Mouse (Mus musculus): ENCODE measurements around the gene Tuba8. TPM values are rescaled to one million over a fixed set of nuclear protein-coding genes. Genes with fewer than 3 reads are reported as not detected.

Gene Tuba8
- polyA plus RNA-seq, 1 experiment from 2014 or later = 1.0 TPM

DNA sequence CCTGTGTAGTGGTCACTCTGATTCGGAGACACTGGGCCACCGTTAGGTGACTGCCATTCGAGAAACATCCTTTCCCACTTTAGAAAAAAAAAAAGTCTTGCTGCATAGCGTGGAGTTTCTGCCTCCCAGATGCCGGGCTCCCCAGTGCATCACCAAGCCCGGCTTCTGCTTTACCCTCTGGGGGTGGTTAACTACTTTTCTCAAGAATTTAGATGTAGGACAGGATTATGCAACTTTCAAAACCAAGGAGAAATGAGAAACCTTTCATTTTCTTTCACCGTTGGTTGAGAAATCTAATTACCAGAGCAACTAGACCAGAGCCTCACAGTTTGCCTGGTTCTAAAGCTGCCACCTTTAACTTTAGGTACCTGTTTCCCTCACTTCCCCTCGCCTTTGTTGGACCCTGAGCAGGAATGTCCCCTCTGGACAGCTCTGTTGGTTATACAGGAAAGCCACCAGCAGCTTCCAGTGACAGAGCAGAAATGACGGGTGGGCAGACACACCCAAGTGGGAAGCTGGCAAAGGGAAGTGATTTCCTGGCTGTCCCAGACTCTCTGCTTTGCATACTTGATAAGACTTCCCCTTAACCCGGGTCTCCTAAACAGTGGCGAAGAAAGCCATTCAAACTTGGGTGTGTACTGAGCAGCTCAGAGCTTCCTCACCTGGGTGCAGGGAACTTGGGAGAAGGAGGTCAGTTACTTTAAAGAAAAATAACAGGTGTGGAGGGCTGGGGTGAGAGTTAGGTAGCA lies 19.1 kb upstream of the Tuba8 start:
- Histone ChIP-seq H3K27me3 (ENCODE audit: control insufficient read depth, insufficient read depth, low read length) (no peaks in the 10 kb centered on the region), H3K4me3 (ENCODE audit: low read depth, low read length) (no peak overlapping the region), H3K9ac (ENCODE audit: low read depth, low read length) (no peak overlapping the region), H3K36me3 (ENCODE audit: control insufficient read depth, insufficient read depth, low read length) (peaks cover 2% of the 10 kb centered on the region; the same call in 1 of the 2 replicates), H3K27ac (ENCODE audit: low read depth, low read length) (no peak overlapping the region), H3K4me1 (ENCODE audit: control insufficient read depth, insufficient read depth, low read length) (peaks cover 8% of the 10 kb centered on the region; the same call in 1 of the 2 replicates), H3K4me2 (no peak overlapping the region), H3K9me3 (replicated peaks; ENCODE audit: control insufficient read depth, low read length) (no peaks in the 10 kb centered on the region)
- WGBS (ENCODE audit: insufficient replicate concordance) = 59% methylated on average over 11 of the region's 11 CpGs
- no peak for ATAC-seq (replicated peaks; ENCODE audit: insufficient number of reproducible peaks, low FRiP score, low TSS enrichment)

DNA sequence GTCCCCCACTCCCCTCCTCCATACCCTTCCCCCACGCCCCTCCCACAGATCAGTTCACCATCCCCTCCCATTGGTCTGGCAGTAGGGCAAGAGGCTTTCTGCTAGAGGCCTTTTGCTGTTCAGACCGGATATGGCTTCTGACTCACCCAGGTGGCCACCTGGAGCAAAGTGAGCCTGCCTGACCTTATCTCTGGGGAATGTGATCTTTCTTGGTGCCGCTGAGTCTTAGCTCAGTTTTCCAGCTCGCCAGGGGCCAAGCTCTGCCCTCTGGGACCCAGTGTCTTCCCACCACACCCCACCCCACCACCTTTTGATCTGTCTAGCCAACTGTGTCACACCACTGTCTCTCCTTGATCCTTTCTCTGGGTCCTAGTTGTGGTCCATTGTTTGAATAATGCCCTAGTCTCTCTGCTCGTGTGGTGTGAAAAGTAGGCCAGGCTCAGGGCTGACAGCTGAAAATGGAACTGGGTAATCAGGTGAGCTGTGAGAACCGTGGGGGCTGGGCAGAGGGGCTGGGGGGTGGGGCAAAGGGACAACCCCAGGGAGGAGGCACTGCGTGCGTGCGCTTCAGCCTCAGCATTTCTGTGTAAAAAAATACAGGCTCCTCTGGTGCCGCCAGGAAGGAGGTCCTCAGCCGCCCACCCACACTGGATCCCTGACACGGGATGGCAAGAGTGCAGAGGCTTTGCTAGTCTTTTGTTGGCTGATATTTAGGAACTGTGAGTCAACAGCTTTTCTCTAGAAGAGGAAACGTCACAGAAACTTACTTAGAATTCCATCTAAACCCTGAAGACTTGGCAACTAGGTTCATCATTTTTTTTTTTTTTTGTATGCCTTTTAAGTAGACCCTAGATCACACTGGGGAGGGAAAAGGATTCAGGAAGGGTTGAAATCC lies 16.2 kb upstream of the Tuba8 start:
- Histone ChIP-seq H3K4me3 (ENCODE audit: low read depth, low read length) (no peak overlapping the region), H3K27ac (ENCODE audit: low read depth, low read length) (no peak overlapping the region), H3K36me3 (ENCODE audit: control insufficient read depth, insufficient read depth, low read length) (no peaks in the 10 kb centered on the region; the same call in 1 of the 2 replicates), H3K9me3 (replicated peaks; ENCODE audit: control insufficient read depth, low read length) (no peaks in the 10 kb centered on the region), H3K4me1 (ENCODE audit: control insufficient read depth, insufficient read depth, low read length) (peaks cover 8% of the 10 kb centered on the region; the same call in 1 of the 2 replicates), H3K4me2 (no peak overlapping the region), H3K9ac (ENCODE audit: low read depth, low read length) (no peak overlapping the region), H3K27me3 (ENCODE audit: control insufficient read depth, insufficient read depth, low read length) (no peaks in the 10 kb centered on the region)
- WGBS (ENCODE audit: insufficient replicate concordance) = 35% methylated on average over 13 of the region's 13 CpGs
- ATAC-seq (replicated peaks; ENCODE audit: insufficient number of reproducible peaks, low FRiP score, low TSS enrichment) = no peak

DNA sequence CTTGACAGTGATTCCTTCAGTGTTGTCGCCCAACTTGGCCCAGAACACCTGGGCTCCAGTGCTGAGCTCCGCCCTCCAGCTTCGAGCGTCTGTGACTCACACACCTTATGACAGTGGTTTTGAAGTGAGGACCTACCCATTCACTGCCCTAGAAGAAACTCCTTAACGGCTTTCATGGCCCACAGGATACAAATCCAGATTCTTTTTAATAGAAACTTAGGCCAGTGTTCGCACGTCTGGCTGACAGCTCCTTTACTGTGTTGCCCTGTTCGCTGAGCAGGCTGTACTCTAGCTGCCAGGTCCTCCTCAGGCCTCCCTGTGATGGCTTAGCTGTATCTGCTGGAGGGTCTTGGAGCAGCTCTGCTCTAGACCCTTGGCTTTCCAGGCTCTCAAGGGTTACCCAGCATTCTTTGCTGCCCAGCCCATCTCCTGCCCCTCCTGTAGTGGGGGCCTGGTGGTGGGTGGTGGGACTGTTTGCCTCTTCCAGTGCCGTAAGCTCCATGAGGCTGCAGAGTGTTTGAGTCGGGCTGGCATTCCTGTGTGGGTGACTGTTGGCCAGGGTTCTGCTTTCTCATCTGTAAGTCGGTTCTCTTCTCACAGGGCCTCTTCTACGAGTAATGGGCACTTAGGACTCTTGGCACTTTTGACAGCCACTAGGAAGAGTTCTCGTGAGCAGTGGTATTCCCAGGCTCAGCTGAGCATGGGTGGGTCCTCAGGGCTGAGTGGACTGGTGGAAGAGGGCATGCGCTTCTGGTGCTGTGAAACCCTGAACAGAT lies 15.4 kb upstream of the Tuba8 start:
- Histone ChIP-seq H3K27ac (ENCODE audit: low read depth, low read length) (no peak overlapping the region), H3K27me3 (ENCODE audit: control insufficient read depth, insufficient read depth, low read length) (no peaks in the 10 kb centered on the region), H3K4me3 (ENCODE audit: low read depth, low read length) (no peak overlapping the region), H3K36me3 (ENCODE audit: control insufficient read depth, insufficient read depth, low read length) (no peaks in the 10 kb centered on the region; the same call in 1 of the 2 replicates), H3K9me3 (replicated peaks; ENCODE audit: control insufficient read depth, low read length) (no peaks in the 10 kb centered on the region), H3K4me2 (no peak overlapping the region), H3K4me1 (ENCODE audit: control insufficient read depth, insufficient read depth, low read length) (peaks cover 8% of the 10 kb centered on the region; the same call in 1 of the 2 replicates), H3K9ac (ENCODE audit: low read depth, low read length) (no peak overlapping the region)
- 68% methylated on average over 14 of the region's 14 CpGs for WGBS (ENCODE audit: insufficient replicate concordance)
- no peak for ATAC-seq (replicated peaks; ENCODE audit: insufficient number of reproducible peaks, low FRiP score, low TSS enrichment)

DNA sequence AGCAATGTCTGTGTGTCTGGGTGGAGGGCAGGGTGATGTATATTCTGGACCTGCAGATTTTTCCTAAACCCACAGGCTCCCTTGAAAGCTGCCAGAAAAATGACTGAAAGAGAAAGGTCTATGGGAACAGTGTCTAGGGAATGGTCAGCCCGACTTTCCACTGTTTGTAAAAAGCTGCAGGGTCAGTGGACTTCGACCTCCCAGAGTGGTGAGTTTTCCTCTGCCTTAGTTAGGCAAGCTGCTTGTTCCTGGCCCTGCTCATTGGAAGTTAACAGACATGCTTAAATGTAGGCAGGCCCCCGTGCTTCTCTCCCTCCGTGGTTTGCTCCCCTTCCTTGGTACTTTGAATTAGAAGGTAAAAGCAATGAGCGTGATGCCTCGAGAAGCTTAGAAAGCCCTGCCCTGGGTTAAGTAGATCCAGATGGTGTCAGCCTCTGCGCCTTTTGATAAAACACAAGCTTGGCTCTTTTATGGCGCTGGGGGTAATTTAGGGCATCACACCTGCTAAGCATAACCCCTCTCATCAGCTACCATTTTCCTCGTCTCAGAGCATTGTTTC lies 12.6 kb upstream of the Tuba8 start:
- peaks cover 8% of the 10 kb centered on the region; the same call in 1 of the 2 replicates for H3K4me1 ChIP-seq (ENCODE audit: control insufficient read depth, insufficient read depth, low read length)
- H3K36me3 ChIP-seq (ENCODE audit: control insufficient read depth, insufficient read depth, low read length) = no peaks in the 10 kb centered on the region; the same call in 1 of the 2 replicates
- no peaks in the 10 kb centered on the region for H3K27me3 ChIP-seq (ENCODE audit: control insufficient read depth, insufficient read depth, low read length)
- H3K27ac ChIP-seq (ENCODE audit: low read depth, low read length) = no peak overlapping the region
- no peak overlapping the region for H3K4me2 ChIP-seq
- no peaks in the 10 kb centered on the region for H3K9me3 ChIP-seq (replicated peaks; ENCODE audit: control insufficient read depth, low read length)
- no peak overlapping the region for H3K9ac ChIP-seq (ENCODE audit: low read depth, low read length)
- no peak for ATAC-seq (replicated peaks; ENCODE audit: insufficient number of reproducible peaks, low FRiP score, low TSS enrichment)
- no peak overlapping the region for H3K4me3 ChIP-seq (ENCODE audit: low read depth, low read length)
- 64% methylated on average over 9 of the region's 9 CpGs for WGBS (ENCODE audit: insufficient replicate concordance)

DNA sequence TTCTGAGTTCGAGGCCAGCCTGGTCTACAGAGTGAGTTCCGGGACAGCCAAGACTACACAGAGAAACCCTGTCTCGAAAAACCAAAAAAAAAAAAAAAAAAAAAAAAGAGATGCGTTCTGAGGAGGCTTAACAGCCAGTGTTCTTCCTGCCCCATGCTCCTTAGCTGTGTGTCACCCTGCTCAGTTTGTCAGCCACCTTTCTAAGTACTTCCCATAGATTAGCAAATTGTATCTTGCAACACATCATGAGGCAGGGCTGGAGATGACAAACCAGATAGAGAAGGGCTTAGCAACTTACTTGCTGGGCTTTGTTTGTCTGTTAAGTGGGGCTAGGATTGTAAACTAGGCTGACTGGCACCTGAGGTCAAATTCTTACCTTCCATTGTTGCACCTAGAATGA lies 10.0 kb upstream of the Tuba8 start:
- H3K27me3 ChIP-seq (ENCODE audit: control insufficient read depth, insufficient read depth, low read length) = no peaks in the 10 kb centered on the region
- H3K27ac ChIP-seq (ENCODE audit: low read depth, low read length) = no peak overlapping the region
- no peak overlapping the region for H3K4me3 ChIP-seq (ENCODE audit: low read depth, low read length)
- no peak for ATAC-seq (replicated peaks; ENCODE audit: insufficient number of reproducible peaks, low FRiP score, low TSS enrichment)
- H3K4me2 ChIP-seq = no peak overlapping the region
- 83% methylated on average over 4 of the region's 4 CpGs for WGBS (ENCODE audit: insufficient replicate concordance)
- H3K9ac ChIP-seq (ENCODE audit: low read depth, low read length) = no peak overlapping the region
- no peaks in the 10 kb centered on the region for H3K4me1 ChIP-seq (ENCODE audit: control insufficient read depth, insufficient read depth, low read length)
- no peaks in the 10 kb centered on the region for H3K9me3 ChIP-seq (replicated peaks; ENCODE audit: control insufficient read depth, low read length)
- H3K36me3 ChIP-seq (ENCODE audit: control insufficient read depth, insufficient read depth, low read length) = no peaks in the 10 kb centered on the region

DNA sequence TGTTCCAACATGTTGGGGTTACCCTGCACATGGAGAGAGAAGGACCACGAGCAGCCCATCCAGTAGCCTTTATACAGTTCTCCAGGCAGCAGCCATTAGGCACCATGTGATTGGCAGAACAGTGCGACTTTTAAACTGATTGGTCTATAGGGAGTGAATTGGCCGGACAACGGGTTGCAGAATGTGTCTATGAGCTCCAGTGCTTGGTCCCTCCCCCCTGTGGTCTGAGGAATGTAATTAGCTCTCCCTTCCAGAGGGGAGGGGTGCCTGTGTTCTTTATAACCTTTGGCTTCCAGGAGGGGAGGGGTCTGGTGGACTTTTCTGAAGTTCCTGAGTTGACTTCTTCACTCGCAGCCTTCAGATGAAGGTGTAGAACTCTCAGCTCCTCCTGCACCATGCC lies 8.5 kb upstream of the Tuba8 start:
- H3K4me1 ChIP-seq (ENCODE audit: control insufficient read depth, insufficient read depth, low read length) = no peaks in the 10 kb centered on the region
- no peaks in the 10 kb centered on the region for H3K36me3 ChIP-seq (ENCODE audit: control insufficient read depth, insufficient read depth, low read length)
- 78% methylated on average over 5 of the region's 5 CpGs for WGBS (ENCODE audit: insufficient replicate concordance)
- H3K4me3 ChIP-seq (ENCODE audit: low read depth, low read length) = no peak overlapping the region
- H3K27me3 ChIP-seq (ENCODE audit: control insufficient read depth, insufficient read depth, low read length) = no peaks in the 10 kb centered on the region
- no peak for ATAC-seq (replicated peaks; ENCODE audit: insufficient number of reproducible peaks, low FRiP score, low TSS enrichment)
- no peaks in the 10 kb centered on the region for H3K9me3 ChIP-seq (replicated peaks; ENCODE audit: control insufficient read depth, low read length)
- H3K9ac ChIP-seq (ENCODE audit: low read depth, low read length) = no peak overlapping the region
- H3K27ac ChIP-seq (ENCODE audit: low read depth, low read length) = no peak overlapping the region
- H3K4me2 ChIP-seq = no peak overlapping the region

DNA sequence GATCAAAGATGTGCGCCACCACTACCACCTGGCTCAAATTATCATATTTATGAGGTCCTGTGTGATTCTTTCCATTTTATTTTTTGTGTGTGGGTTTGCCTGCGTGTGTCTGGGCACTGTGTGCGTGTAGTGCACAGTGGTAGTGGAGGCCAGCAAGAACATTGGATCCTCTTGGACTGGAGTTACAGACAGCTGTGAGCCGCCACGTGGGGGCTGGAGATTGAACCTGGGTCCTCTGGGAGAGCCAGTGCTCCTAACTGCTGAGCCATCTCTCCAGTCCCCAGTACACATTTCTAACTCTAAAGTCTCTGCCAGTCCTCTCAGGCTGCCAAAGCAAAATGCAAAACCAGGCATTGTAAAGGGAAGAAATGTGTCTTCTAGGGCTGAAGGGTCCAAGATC lies 4.0 kb upstream of the Tuba8 start:
- Histone ChIP-seq H3K36me3 (ENCODE audit: control insufficient read depth, insufficient read depth, low read length) (no peaks in the 10 kb centered on the region), H3K4me2 (no peak overlapping the region), H3K27ac (ENCODE audit: low read depth, low read length) (no peak overlapping the region), H3K4me3 (ENCODE audit: low read depth, low read length) (no peak overlapping the region), H3K27me3 (ENCODE audit: control insufficient read depth, insufficient read depth, low read length) (peaks cover 24% of the 10 kb centered on the region), H3K4me1 (ENCODE audit: control insufficient read depth, insufficient read depth, low read length) (peaks cover 7% of the 10 kb centered on the region; the same call in 1 of the 2 replicates), H3K9me3 (replicated peaks; ENCODE audit: control insufficient read depth, low read length) (no peaks in the 10 kb centered on the region), H3K9ac (ENCODE audit: low read depth, low read length) (no peak overlapping the region)
- 75% methylated on average over 5 of the region's 5 CpGs for WGBS (ENCODE audit: insufficient replicate concordance)
- ATAC-seq (replicated peaks; ENCODE audit: insufficient number of reproducible peaks, low FRiP score, low TSS enrichment) = no peak

DNA sequence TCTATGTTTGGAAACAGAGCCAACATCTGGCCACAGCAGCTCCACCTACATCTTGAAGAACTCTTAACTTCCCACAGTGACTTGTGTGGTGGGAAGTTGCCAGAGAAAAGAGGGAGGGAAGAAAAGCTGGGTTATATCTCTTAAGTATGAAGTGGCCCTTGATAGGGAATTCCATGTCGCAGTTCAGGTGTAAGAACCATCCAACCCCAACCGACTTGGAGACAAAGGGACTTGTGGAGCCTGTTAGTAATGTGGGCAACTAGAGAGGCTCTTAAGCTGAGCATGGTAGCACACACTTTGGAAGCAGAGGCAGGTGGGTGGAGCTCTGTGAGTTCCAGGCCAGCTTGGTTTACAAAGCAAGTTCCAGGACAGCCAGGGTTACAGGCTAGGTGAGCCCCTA lies 912 bp upstream of the Tuba8 start:
- Histone ChIP-seq H3K9me3 (replicated peaks; ENCODE audit: control insufficient read depth, low read length) (no peaks in the 10 kb centered on the region), H3K27me3 (ENCODE audit: control insufficient read depth, insufficient read depth, low read length) (peaks cover 34% of the 10 kb centered on the region), H3K4me2 (no peak overlapping the region), H3K4me1 (ENCODE audit: control insufficient read depth, insufficient read depth, low read length) (peaks cover 8% of the 10 kb centered on the region; the same call in 1 of the 2 replicates), H3K27ac (ENCODE audit: low read depth, low read length) (no peak overlapping the region), H3K36me3 (ENCODE audit: control insufficient read depth, insufficient read depth, low read length) (no peaks in the 10 kb centered on the region), H3K9ac (ENCODE audit: low read depth, low read length) (no peak overlapping the region), H3K4me3 (ENCODE audit: low read depth, low read length) (no peak overlapping the region)
- 73% methylated on average over 2 of the region's 2 CpGs for WGBS (ENCODE audit: insufficient replicate concordance)
- no peak for ATAC-seq (replicated peaks; ENCODE audit: insufficient number of reproducible peaks, low FRiP score, low TSS enrichment)

All from heart, embryonic 11.5 days (tissue).